Mouse (Mus musculus): ENCODE results near the gene Ribc1.
A peak's percentile ranks its signal among the peaks of the same experiment; 100 is the strongest.

The Ribc1 gene

DNA sequence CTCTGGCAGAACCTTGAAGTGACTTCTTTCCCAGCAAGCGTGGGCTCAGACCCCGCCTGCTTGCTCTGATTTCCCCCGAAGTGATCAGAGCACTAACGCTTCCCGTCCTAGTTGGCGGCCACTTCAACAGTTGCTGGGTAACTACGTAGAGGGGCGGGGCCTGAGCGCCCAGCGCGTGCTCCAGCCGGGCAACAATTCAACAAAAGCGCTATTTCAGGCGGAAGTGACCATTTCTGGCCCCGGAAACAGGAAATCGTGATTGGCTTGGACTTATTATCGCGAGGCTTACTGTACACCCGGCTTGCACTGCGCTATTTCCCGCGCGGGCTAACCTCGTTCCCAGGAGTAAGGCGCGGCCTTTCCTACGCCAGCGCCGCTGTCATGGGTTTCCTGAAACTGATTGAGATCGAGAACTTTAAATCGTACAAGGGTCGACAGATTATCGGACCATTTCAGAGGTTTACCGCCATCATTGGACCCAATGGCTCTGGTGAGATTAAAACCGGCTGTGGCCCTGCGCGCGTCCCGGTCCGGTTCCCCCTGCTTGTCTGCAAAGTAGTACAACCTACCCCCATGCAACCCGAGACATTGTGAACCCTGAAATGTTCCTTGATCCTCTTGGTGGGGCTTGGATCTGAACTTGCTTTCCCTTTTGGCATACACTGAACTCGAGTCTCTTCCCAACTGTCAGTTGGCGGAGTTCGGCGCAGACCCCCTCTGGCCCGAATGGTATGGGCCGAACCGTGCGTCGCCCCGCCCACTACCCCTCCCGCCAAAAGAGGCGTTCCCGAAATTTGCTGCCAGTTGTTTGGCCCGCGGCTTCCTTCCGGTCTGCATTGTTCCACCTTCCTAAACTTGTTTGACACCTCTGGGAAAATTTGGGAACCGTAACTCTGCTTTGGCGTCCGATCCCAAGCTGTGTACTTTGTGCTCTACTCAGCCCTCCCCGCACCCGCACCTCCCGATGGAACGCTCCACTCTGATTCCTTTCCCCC lies at the start of gene Ribc1, which contains the start of gene Smc1a:
TSS of gene Ribc1 (minus strand) at position 145 of the 995 bp plus-strand sequence.
TSS of gene Smc1a (plus strand) at position 278 of the 995 bp plus-strand sequence.
- peak; percentile 92 for DNase-seq (ENCODE audit: low read depth, low spot score)

DNA sequence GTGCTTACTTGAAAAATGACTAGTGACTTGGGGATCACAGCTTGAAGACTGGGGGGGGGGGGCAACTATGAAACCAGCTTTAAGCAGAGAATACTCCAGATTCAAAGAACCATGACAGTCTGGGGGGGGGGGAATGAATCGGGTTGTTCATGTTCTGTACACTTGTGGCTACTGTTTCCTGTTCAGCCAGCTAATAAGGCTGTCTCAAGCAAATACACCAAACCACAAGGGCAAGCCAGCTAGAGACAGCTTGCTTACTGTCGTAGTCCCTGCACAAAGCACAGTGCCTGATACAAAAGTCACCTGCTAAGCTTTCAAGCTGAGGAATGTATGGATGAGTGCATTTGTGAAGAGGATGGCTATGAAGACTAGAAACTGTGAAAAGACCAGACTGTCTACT lies 49.6 kb upstream of the Ribc1 start:
- no peak for DNase-seq (ENCODE audit: low read depth, low spot score)

- DNase-seq (ENCODE audit: low read depth, low spot score): no peak
Measured at GRCm38 (mm10) chrX:152054094-152054493, 38.0 kb upstream of the Ribc1 start.

- DNase-seq (ENCODE audit: low read depth, low spot score): no peak
Measured at GRCm38 (mm10) chrX:152052546-152052945, 36.5 kb upstream of the Ribc1 start.

- no peak for DNase-seq (ENCODE audit: low read depth, low spot score)
Measured at GRCm38 (mm10) chrX:152047230-152047629, 31.1 kb upstream of the Ribc1 start.

DNA sequence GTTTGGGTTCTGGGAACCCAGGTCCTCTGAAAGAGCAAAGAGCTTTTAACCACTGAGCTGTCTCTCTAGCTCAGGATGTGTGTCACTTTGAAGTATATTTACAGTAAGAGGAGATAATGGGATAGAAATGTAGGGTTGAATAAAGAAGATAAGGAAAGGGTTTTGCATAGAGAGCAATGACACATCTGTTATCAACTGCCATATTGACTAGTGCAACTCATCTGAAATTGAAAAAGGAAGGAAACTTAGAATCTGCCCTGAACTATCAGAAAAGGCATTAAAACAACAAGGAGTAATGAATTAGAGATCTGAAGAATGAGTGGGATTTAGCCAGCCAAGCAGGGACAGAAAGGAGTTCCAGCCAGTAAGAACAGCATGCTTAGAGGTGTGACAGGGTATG lies 23.8 kb upstream of the Ribc1 start:
- DNase-seq (ENCODE audit: low read depth, low spot score): no peak

DNA sequence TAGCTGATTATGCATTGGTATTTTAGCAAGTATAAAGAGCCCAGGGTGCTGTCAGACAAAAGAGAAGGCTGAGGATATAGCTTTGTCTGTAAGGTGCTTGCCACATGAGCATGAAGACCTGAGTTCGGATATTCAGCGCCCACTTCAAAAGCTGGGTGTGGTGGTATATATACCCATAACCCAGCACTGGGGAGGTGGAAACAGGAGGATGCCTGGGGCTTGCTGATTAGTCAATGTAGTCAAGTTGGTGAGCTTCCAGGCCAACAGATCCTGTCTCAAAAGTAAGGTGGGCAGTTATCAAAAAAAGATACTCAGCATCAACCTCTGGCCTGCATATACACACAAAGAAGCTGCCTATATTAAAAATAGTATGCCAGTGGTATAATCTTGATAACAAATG lies 3.2 kb upstream of the Ribc1 start:
- DNase-seq (ENCODE audit: low read depth, low spot score): no peak

DNA sequence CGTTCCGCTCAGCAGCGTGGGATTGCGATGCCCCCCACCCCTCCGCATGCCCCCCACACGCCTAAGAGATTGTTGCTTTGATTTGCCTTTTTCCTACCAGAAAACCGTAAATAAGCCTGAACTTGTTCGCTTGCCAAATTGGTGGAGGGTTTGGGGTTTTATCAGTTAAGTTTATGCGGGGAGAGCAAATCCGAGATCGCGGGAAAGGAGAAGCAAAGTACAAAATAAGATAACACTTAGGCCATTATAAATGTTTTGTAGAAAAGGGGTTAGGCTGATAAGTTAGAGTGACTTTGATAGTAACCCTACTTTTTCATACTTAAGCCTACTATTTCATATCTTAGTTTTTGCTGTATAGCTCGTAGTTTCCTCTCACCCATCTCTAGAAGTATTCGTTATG lies 1.1 kb upstream of the Ribc1 start:
- DNase-seq (ENCODE audit: low read depth, low spot score): no peak

- peak; percentile 23 for DNase-seq (ENCODE audit: low read depth, low spot score)
Measured at GRCm38 (mm10) chrX:152015752-152016150, 344 bp downstream of the Ribc1 start.

- no peak for DNase-seq (ENCODE audit: low read depth, low spot score)
Measured at GRCm38 (mm10) chrX:152007863-152008262, 8.2 kb downstream of the Ribc1 start.

GRCm38 (mm10) chrX:152002865-152003264 lies 13.2 kb downstream of the Ribc1 start:
- DNase-seq (ENCODE audit: low read depth, low spot score): no peak

DNA sequence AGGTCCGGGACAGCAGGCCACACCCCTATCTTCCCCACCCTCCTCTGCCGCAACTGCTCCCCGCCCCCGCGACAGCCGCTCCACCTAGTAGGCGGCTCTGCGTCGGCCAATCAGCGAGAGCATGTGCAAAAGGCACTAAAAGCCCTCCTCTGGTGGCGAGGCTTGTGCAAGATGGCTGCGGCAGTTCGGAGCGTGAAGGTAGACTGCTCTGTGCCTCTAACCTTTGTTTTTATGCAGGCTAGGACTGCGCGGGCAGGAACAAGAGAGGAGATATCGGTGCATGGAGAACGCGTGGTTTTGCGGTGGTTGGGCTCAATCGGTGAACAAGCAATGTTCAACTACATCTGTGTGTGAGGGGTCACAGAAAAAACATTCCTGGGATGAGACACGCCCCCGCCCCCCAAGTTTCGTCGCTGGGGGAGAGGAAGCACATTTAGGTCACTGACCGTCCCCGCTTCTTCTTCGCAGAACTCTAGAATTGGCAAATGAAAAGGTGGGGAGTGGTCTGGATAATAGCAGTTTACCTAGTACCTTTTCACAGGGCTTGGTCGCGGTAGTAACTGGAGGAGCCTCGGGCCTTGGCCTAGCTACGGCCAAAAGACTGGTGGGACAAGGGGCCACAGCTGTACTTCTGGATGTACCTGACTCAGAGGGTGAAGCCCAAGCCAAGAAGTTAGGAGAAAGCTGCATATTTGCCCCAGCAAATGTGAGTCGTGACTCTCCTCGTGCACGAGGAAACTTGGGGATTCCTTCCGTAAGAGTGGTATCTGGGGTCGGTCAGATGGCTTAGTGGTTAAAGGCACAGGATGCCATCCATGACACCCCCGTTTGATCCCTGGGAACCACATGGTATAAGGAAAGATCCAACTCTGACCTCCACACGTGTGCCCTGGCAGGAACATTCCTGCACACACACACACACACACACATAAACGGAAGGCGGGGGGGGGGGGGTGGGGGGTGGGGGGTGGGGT lies 14.1 kb downstream of the Ribc1 start, which contains the start of gene Hsd17b10:
TSS of gene Hsd17b10 (plus strand) at position 109 of the 974 bp plus-strand sequence.
- DNase-seq (ENCODE audit: low read depth, low spot score): peak; percentile 71

GRCm38 (mm10) chrX:152001182-152001684 lies 14.9 kb downstream of the Ribc1 start:
- DNase-seq (ENCODE audit: low read depth, low spot score): no peak

GRCm38 (mm10) chrX:151999006-151999710 lies 16.9 kb downstream of the Ribc1 start:
- DNase-seq (ENCODE audit: low read depth, low spot score): no peak

All from telencephalon, adult 2 months (tissue).